Mouse (Mus musculus) kidney, postnatal 0 days (tissue): Measurements from ENCODE around the gene Cfap58. TPM values are rescaled to one million over a fixed set of nuclear protein-coding genes. Genes with fewer than 3 reads are reported as not detected.
A peak's percentile ranks its signal among the peaks of the same experiment; 100 is the strongest.

Source experiments
- ATAC-seq: fragments of 200-750 bp; cut with Nextera tagmentation; replicated peaks from 2 replicates; pipeline ENCODE4 v1.8.0; 2017; ENCODE audit warnings: low read depth, moderate number of reproducible peaks, moderate TSS enrichment, moderate library complexity; ENCODE audit not compliant: low FRiP score
- DNase-seq: peaks from one replicate; pipeline ENCODE4 v3.0.0-alpha.2; 2016; ENCODE audit warnings: low spot score
- H3K27ac ChIP-seq: fragments of 300-500 bp; sonication (generic); 2 replicates; pipeline ENCODE4 v1.5.1; 2014; ENCODE audit warnings: mild to moderate bottlenecking
- H3K27me3 ChIP-seq: fragments of 300-500 bp; sonication (generic); 2 replicates; pipeline ENCODE4 v1.6.1; 2014; ENCODE audit warnings: low read length, mixed read lengths; ENCODE audit not compliant: insufficient read depth
- H3K36me3 ChIP-seq: fragments of 300-500 bp; sonication (generic); 2 replicates; pipeline ENCODE4 v1.6.1; 2014; ENCODE audit warnings: low read length, mixed read lengths; ENCODE audit not compliant: insufficient read depth
- H3K4me1 ChIP-seq: fragments of 300-500 bp; sonication (generic); replicated peaks from 2 replicates; pipeline ENCODE4 v1.6.1; 2014; ENCODE audit warnings: antibody characterized with exemption, low read length, mixed read lengths; ENCODE audit not compliant: insufficient read depth
- H3K4me2 ChIP-seq: fragments of 300-500 bp; sonication (generic); 2 replicates; pipeline ENCODE4 v1.6.1; 2014; ENCODE audit warnings: mild to moderate bottlenecking, low read length, moderate library complexity, mixed read lengths
- H3K4me3 ChIP-seq: fragments of 300-500 bp; sonication (generic); replicated peaks from 2 replicates; pipeline ENCODE4 v1.5.1; 2014; ENCODE audit warnings: low read depth, low read length
- H3K9ac ChIP-seq: fragments of 300-500 bp; sonication (generic); 2 replicates; pipeline ENCODE4 v1.6.1; 2014; ENCODE audit warnings: low read depth, low read length
- H3K9me3 ChIP-seq: fragments of 300-500 bp; sonication (generic); replicated peaks from 2 replicates; pipeline ENCODE4 v1.6.1; 2016; ENCODE audit warnings: low read length, inconsistent platforms, mixed read lengths
- CTCF ChIP-seq: IDR thresholded peaks from 2 replicates; pipeline ENCODE4 v1.5.1; 2016; ENCODE audit warnings: antibody characterized with exemption, low read depth, mild to moderate bottlenecking, moderate library complexity
- WGBS: fragments of 180-500 bp; shearing (Covaris S2); extraction: QIAGEN DNeasy Blood & Tissue Kit; methylation state at CpG from one replicate; pipeline ENCODE4 v1.1.7; 2014; 5-methylcytosine and 5-hydroxymethylcytosine counted together
- polyA plus RNA-seq: library from polyadenylated mRNA; unstranded; fragments of >200 nt; fragmentation: Nextera tagmentation; extraction: Ambion mirVana; gene quantifications from 2 replicates; pipeline ENCODE4 v1.2.1, GENCODE M21; 2015

Cfap58 gene
- polyA plus RNA-seq, 1 experiment from 2014 or later: not detected

- peak; percentile 61 for DNase-seq
- 38% methylated on average over 23 of the region's 23 CpGs for WGBS
- H3K27ac ChIP-seq: no peak overlapping the region
- H3K36me3 ChIP-seq: no peaks in the 10 kb centered on the region
- H3K9ac ChIP-seq: no peak overlapping the region
- H3K9me3 ChIP-seq: no peaks in the 10 kb centered on the region
- no peaks in the 10 kb centered on the region for H3K27me3 ChIP-seq
- ATAC-seq: no peak
- peak overlapping the region; percentile 29 for H3K4me2 ChIP-seq
- TF ChIP-seq CTCF: no peak
- no peak overlapping the region for H3K4me3 ChIP-seq
- H3K4me1 ChIP-seq: no peaks in the 10 kb centered on the region
Observed at GRCm38 (mm10) chr19:47946821-47947465, 9.5 kb downstream of the Cfap58 start.

- H3K4me1 ChIP-seq: no peaks in the 10 kb centered on the region
- H3K36me3 ChIP-seq: no peaks in the 10 kb centered on the region
- no peaks in the 10 kb centered on the region for H3K9me3 ChIP-seq
- no peak overlapping the region for H3K4me3 ChIP-seq
- DNase-seq (no peak), ATAC-seq (no peak)
- 86% methylated on average over 7 of the region's 7 CpGs for WGBS
- no peak overlapping the region for H3K9ac ChIP-seq
- H3K27ac ChIP-seq: no peak overlapping the region
- no peaks in the 10 kb centered on the region for H3K27me3 ChIP-seq
- TF ChIP-seq CTCF: no peak
- H3K4me2 ChIP-seq: no peak overlapping the region
Observed at GRCm38 (mm10) chr19:47950946-47951345, 13.5 kb downstream of the Cfap58 start.

DNA sequence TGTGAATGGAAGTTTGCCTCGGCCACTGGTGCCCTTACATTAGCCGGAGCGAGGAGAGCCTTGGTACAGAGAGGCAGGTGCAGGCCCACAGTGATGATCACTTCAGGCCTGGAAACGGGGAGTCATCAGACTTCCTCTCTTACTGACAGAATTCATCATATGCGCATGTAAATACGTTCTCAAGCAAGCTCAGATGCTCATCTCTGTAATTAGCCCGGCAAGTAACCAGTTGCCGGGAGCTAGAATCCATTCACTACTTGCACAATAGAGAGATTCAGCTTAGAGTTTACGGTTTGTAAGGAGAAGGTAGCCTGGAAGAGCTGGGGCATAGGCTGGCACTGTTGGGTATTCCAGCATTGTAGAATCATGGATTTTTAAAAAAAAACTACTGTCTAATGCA is 15.7 kb downstream of the Cfap58 start:
- whole genome bisulfite sequencing: 82% methylated on average over 9 of the region's 9 CpGs
- DNase-seq: no peak

DNA sequence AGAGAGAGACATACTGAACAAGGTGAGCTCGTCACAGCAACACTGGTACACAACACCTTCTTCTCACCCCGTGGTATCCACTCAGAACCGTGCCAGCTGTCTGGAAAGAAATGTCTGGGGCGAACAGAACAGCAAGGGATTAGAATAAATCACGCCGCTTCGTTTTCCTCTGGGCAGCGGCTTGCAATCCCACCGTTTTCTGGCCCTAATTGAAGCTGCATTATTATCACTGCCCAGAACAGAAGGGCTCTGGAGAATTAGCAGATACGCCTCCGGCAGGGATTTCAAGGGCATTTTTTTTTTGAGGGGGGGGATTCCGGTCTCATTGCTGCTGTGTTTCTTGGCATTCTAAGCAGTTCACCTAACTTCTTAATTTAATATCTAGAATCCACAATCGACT is 20.7 kb downstream of the Cfap58 start:
- H3K9ac ChIP-seq: no peak overlapping the region
- WGBS: 77% methylated on average over 13 of the region's 13 CpGs
- no peak overlapping the region for H3K4me2 ChIP-seq
- TF ChIP-seq CTCF: no peak
- no peaks in the 10 kb centered on the region for H3K36me3 ChIP-seq
- no peak for ATAC-seq
- no peaks in the 10 kb centered on the region for H3K27me3 ChIP-seq
- no peak for DNase-seq
- H3K4me3 ChIP-seq: no peak overlapping the region
- H3K9me3 ChIP-seq: no peaks in the 10 kb centered on the region
- no peak overlapping the region for H3K27ac ChIP-seq
- no peaks in the 10 kb centered on the region for H3K4me1 ChIP-seq

More for the DNA sequence above, 15.7 kb downstream of the Cfap58 start:
- Histone ChIP-seq H3K27me3 (no peaks in the 10 kb centered on the region), H3K9me3 (no peaks in the 10 kb centered on the region), H3K4me1 (no peaks in the 10 kb centered on the region), H3K4me3 (no peak overlapping the region), H3K36me3 (no peaks in the 10 kb centered on the region), H3K27ac (no peak overlapping the region), H3K9ac (no peak overlapping the region), H3K4me2 (no peak overlapping the region)
- TF ChIP-seq CTCF: no peak
- ATAC-seq: no peak

GRCm38 (mm10) chr19:47968993-47969659 is 31.7 kb downstream of the Cfap58 start:
- WGBS: 42% methylated on average over 17 of the region's 17 CpGs
- H3K27me3 ChIP-seq: no peaks in the 10 kb centered on the region
- H3K9me3 ChIP-seq: no peaks in the 10 kb centered on the region
- no peak for TF ChIP-seq CTCF
- H3K9ac ChIP-seq: no peak overlapping the region
- H3K36me3 ChIP-seq: no peaks in the 10 kb centered on the region
- no peaks in the 10 kb centered on the region for H3K4me1 ChIP-seq
- no peak overlapping the region for H3K27ac ChIP-seq
- H3K4me2 ChIP-seq: no peak overlapping the region
- ATAC-seq: no peak
- no peak for DNase-seq
- no peak overlapping the region for H3K4me3 ChIP-seq

GRCm38 (mm10) chr19:47971066-47971465 is 33.6 kb downstream of the Cfap58 start:
- no peak for DNase-seq
- H3K4me1 ChIP-seq: no peaks in the 10 kb centered on the region
- no peaks in the 10 kb centered on the region for H3K9me3 ChIP-seq
- TF ChIP-seq CTCF: no peak
- no peak for ATAC-seq
- no peak overlapping the region for H3K4me2 ChIP-seq
- H3K27ac ChIP-seq: no peak overlapping the region
- no peaks in the 10 kb centered on the region for H3K27me3 ChIP-seq
- 73% methylated on average over 8 of the region's 8 CpGs for WGBS
- no peaks in the 10 kb centered on the region for H3K36me3 ChIP-seq
- H3K4me3 ChIP-seq: no peak overlapping the region
- H3K9ac ChIP-seq: no peak overlapping the region
